Mouse (Mus musculus) central nervous system, embryonic 11.5 days (tissue): Measurements from ENCODE around the gene Zfp11. TPM values are rescaled to one million over a fixed set of nuclear protein-coding genes. Genes with fewer than 3 reads are reported as not detected.

ENCODE experiments used
- polyA plus RNA-seq: library from polyadenylated mRNA; depleted of rRNA; stranded (reverse); fragments of >200 nt; gene quantifications from 2 replicates; pipeline ENCODE4 v1.2.3, GENCODE M21; 2012; rRNA removed

Gene Zfp11
- 3.2 and 6.1 TPM in 2 replicates for polyA plus RNA-seq

GRCm38 (mm10) chr5:129670036-129670458, at the start of gene Zfp11:
Zfp11 (minus strand) TSS chr5:129670099.

GRCm38 (mm10) chr5:129715326-129715861, 45.5 kb upstream of the Zfp11 start, which contains the start of gene Mrps17:
Mrps17 (plus strand) TSS chr5:129715497.

GRCm38 (mm10) chr5:129708412-129708811, 38.5 kb upstream of the Zfp11 start, which contains the start of gene Sept14:
Sept14 (minus strand) TSS chr5:129708512.

Other genes with a start within 250 kb of the Zfp11 start
- gene Sfswap, start 168.9 kb downstream of the Zfp11 start, polyA plus RNA-seq: 157 and 207 TPM in 2 replicates
- 4.9 and 5.5 TPM in 2 replicates for gene Mmp17, start 85.9 kb downstream of the Zfp11 start, polyA plus RNA-seq
- not detected in 2 replicates for gene Sept14, start 38.4 kb upstream of the Zfp11 start, polyA plus RNA-seq
- 95.9 and 127 TPM in 2 replicates for gene Mrps17, start 45.4 kb upstream of the Zfp11 start, polyA plus RNA-seq
- gene Nipsnap2, start 55.0 kb upstream of the Zfp11 start, polyA plus RNA-seq: 41.6 and 65.7 TPM in 2 replicates
- 17.9 and 22.6 TPM in 2 replicates for gene Psph, start 117.3 kb upstream of the Zfp11 start, polyA plus RNA-seq
- 36.9 and 41.2 TPM in 2 replicates for gene Sumf2, start 176.9 kb upstream of the Zfp11 start, polyA plus RNA-seq
- 620 and 774 TPM in 2 replicates for gene Chchd2, start 217.4 kb upstream of the Zfp11 start, polyA plus RNA-seq
- 5.5 and 9.3 TPM in 2 replicates for gene Zbed5, start 225.6 kb upstream of the Zfp11 start, polyA plus RNA-seq
- gene Phkg1, start 228.4 kb upstream of the Zfp11 start, polyA plus RNA-seq: 0.10 and 0.15 TPM in 2 replicates
- 3.0 and 4.3 TPM in 2 replicates for gene Nupr1l, start 238.4 kb upstream of the Zfp11 start, polyA plus RNA-seq